Mouse (Mus musculus) testis, adult 2 months (tissue): ENCODE data around the gene Cramp1l.

Source experiments
- CTCF ChIP-seq: fragments of 200-500 bp; IDR thresholded peaks from 2 replicates; pipeline ENCODE4 v1.5.1; 2012; ENCODE audit warnings: low read depth, mild to moderate bottlenecking, inconsistent platforms, low read length, moderate library complexity; ENCODE audit not compliant: control insufficient read depth, insufficient read depth, insufficient replicate concordance
- POLR2A ChIP-seq: fragments of 200-500 bp; IDR thresholded peaks from 2 replicates; pipeline ENCODE4 v1.6.1; 2012; ENCODE audit warnings: low read depth, mild to moderate bottlenecking, inconsistent platforms, low read length, moderate library complexity; ENCODE audit not compliant: control insufficient read depth

- no peak for TF ChIP-seq POLR2A
- TF ChIP-seq CTCF, result no peak
Measured at GRCm38 (mm10) chr17:24953291-24953690, 62.3 kb downstream of the Cramp1l start.
